Mouse (Mus musculus) urinary bladder, postnatal 36 days (tissue): ENCODE data around the gene Cacng8.
"Not testable (repeated sequence)": the region's sequence is repeated elsewhere in the genome, so short reads cannot be mapped to it uniquely, and the experiment has no call there.

Experiments
- DNase-seq, 2 experiments: peaks; one replicate each; pipeline ENCODE4 v3.0.0; 2022; ENCODE audit warnings: low spot score in 2 of 2, mixed read lengths in 1 of 2

The Cacng8 gene

GRCm38 (mm10) chr7:3386036-3386730 lies 4.3 kb upstream of the Cacng8 start:
- DNase-seq = no peak

- no peak for DNase-seq
Observed at GRCm38 (mm10) chr7:3387761-3388160, 2.7 kb upstream of the Cacng8 start.

- no peak for DNase-seq
Observed at GRCm38 (mm10) chr7:3388885-3389284, 1.6 kb upstream of the Cacng8 start.

GRCm38 (mm10) chr7:3389444-3390412 lies 755 bp upstream of the Cacng8 start:
- DNase-seq = no peak

GRCm38 (mm10) chr7:3391081-3391451 lies 583 bp downstream of the Cacng8 start:
- no peak for DNase-seq

- no peak for DNase-seq
Observed at GRCm38 (mm10) chr7:3391809-3392208, 1.3 kb downstream of the Cacng8 start.

GRCm38 (mm10) chr7:3397355-3397754 lies 6.9 kb downstream of the Cacng8 start:
- DNase-seq = no peak

GRCm38 (mm10) chr7:3397797-3398196 lies 7.3 kb downstream of the Cacng8 start:
- DNase-seq = no peak

- not testable (repeated sequence) for DNase-seq
Observed at GRCm38 (mm10) chr7:3398363-3398762, 7.9 kb downstream of the Cacng8 start.

- no peak for DNase-seq
Observed at GRCm38 (mm10) chr7:3399937-3400336, 9.5 kb downstream of the Cacng8 start.

GRCm38 (mm10) chr7:3409729-3410520 lies 19.4 kb downstream of the Cacng8 start:
- no peak for DNase-seq

GRCm38 (mm10) chr7:3411160-3411941 lies 20.9 kb downstream of the Cacng8 start:
- no peak for DNase-seq

- DNase-seq = no peak
Observed at GRCm38 (mm10) chr7:3412036-3412435, 21.6 kb downstream of the Cacng8 start.

- DNase-seq = peak in 1 of 2 experiments; percentile 5
Observed at GRCm38 (mm10) chr7:3414888-3415287, 24.4 kb downstream of the Cacng8 start.

- DNase-seq = peak in 1 of 2 experiments; percentile 5
Observed at GRCm38 (mm10) chr7:3415378-3415777, 24.9 kb downstream of the Cacng8 start.

GRCm38 (mm10) chr7:3419941-3420340 lies 29.5 kb downstream of the Cacng8 start:
- no peak for DNase-seq

- no peak for DNase-seq
Observed at GRCm38 (mm10) chr7:3420466-3420865, 30.0 kb downstream of the Cacng8 start.

GRCm38 (mm10) chr7:3421297-3421696 lies 30.8 kb downstream of the Cacng8 start:
- DNase-seq = no peak

- DNase-seq = no peak
Observed at GRCm38 (mm10) chr7:3422051-3422450, 31.6 kb downstream of the Cacng8 start.

GRCm38 (mm10) chr7:3423430-3423829 lies 32.9 kb downstream of the Cacng8 start:
- no peak for DNase-seq

GRCm38 (mm10) chr7:3423895-3424294 lies 33.4 kb downstream of the Cacng8 start, which contains the start of gene Cacng6:
TSS of gene Cacng6 (plus strand) at chr7:3424195.
- no peak for DNase-seq
